Mouse (Mus musculus): ENCODE measurements at regions not wholly inside any gene's neighbourhood (a gene's known extent, or its start where the extent isn't known, plus 50 kb on each side); places are given as distances from the start of the nearest gene placed in this dataset.

DNA sequence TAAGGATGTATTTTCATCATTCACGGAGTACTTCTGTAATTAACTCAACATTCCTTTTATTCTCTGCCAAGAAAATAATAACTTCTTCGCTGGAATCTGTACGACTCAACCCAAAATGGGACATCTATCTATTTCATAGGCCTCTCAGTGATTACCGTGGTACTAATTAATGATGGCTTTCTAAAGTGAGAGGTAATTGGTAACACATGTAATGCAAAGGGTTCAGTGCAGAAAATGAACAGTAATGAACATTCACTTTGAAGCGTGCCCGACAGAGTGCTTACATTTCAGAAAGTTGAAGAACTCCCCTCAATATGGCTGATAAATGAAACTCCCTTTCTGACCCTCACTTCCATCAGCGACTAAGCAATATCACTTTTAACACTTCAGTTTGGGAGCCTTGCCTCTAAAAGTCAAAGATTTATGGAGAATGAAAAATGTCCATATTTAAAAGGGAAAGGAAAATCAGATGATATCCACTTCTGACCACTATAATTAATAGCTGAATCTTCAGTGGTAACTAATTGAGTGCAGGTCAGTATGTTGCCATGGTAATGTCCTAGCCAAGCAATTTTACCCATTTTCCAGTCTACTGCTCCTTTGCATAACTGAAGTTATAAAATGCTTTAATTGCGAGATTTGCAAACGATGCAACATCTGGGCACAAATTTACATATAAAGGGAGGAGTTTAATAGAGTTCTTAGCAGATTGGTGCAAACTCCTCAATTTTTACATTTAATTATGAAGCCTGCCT is 373.9 kb upstream of the Robo2 start:
- no peak overlapping the region for H3K27ac ChIP-seq (ENCODE audit: control insufficient read depth, insufficient read depth, low read depth, low read length)
- H3K4me1 ChIP-seq (ENCODE audit: control insufficient read depth, insufficient read depth, low read length) = no peaks in the 10 kb centered on the region
- no peaks in the 10 kb centered on the region for H3K36me3 ChIP-seq (ENCODE audit: control insufficient read depth, insufficient read depth, low read length)
- no peak for TF ChIP-seq CTCF (IDR thresholded peaks at IDR 0.05; ENCODE audit: control insufficient read depth, insufficient read depth, insufficient replicate concordance, low read depth, low read length)
- TF ChIP-seq POLR2A (IDR thresholded peaks at IDR 0.05; ENCODE audit: control insufficient read depth, low read depth, low read length) = no peak
- no peaks in the 10 kb centered on the region for H3K27me3 ChIP-seq (ENCODE audit: control insufficient read depth, insufficient read depth, low read length)
- no peak overlapping the region for H3K4me3 ChIP-seq (ENCODE audit: control insufficient read depth, low read depth, low read length)

DNA sequence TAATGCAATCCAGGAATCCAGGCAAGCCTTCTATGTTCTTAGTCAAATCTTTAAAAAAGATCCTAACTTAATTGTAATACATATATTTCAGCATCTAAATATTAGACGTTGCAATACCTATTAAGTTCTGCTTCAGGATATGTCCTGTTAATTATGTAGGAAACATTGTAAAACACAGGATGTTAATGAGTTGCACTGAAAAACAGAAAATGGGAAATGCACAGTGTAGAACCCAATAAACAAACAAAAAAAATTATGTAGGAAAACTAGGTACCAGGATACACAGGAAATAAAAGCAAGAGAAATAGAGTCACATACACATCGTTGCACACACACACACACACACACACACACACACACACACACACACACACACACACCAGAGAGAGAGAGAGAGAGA is 368.8 kb upstream of the Robo2 start:
- Histone ChIP-seq H3K36me3 (ENCODE audit: control insufficient read depth, insufficient read depth, low read length) (no peaks in the 10 kb centered on the region), H3K4me3 (ENCODE audit: control insufficient read depth, low read depth, low read length) (no peak overlapping the region), H3K4me1 (ENCODE audit: control insufficient read depth, insufficient read depth, low read length) (no peaks in the 10 kb centered on the region), H3K27ac (ENCODE audit: control insufficient read depth, insufficient read depth, low read depth, low read length) (no peak overlapping the region), H3K27me3 (ENCODE audit: control insufficient read depth, insufficient read depth, low read length) (no peaks in the 10 kb centered on the region)
- TF ChIP-seq CTCF (IDR thresholded peaks at IDR 0.05; ENCODE audit: control insufficient read depth, insufficient read depth, insufficient replicate concordance, low read depth, low read length) (no peak), POLR2A (IDR thresholded peaks at IDR 0.05; ENCODE audit: control insufficient read depth, low read depth, low read length) (no peak)

- no peak overlapping the region for H3K27ac ChIP-seq (ENCODE audit: control insufficient read depth, insufficient read depth, low read depth, low read length)
- no peak overlapping the region for H3K4me3 ChIP-seq (ENCODE audit: control insufficient read depth, low read depth, low read length)
- TF ChIP-seq POLR2A (IDR thresholded peaks at IDR 0.05; ENCODE audit: control insufficient read depth, low read depth, low read length) (no peak), CTCF (IDR thresholded peaks at IDR 0.05; ENCODE audit: control insufficient read depth, insufficient read depth, insufficient replicate concordance, low read depth, low read length) (no peak)
- no peaks in the 10 kb centered on the region for H3K4me1 ChIP-seq (ENCODE audit: control insufficient read depth, insufficient read depth, low read length)
- H3K27me3 ChIP-seq (ENCODE audit: control insufficient read depth, insufficient read depth, low read length) = no peaks in the 10 kb centered on the region
- H3K36me3 ChIP-seq (ENCODE audit: control insufficient read depth, insufficient read depth, low read length) = no peaks in the 10 kb centered on the region
These were observed 356.6 kb upstream of the Robo2 start for GRCm38 (mm10) chr16:74768264-74768663.

GRCm38 (mm10) chr16:74756720-74757345 is 345.2 kb upstream of the Robo2 start:
- Histone ChIP-seq H3K27ac (ENCODE audit: control insufficient read depth, insufficient read depth, low read depth, low read length) (no peak overlapping the region), H3K4me3 (ENCODE audit: control insufficient read depth, low read depth, low read length) (no peak overlapping the region), H3K36me3 (ENCODE audit: control insufficient read depth, insufficient read depth, low read length) (no peaks in the 10 kb centered on the region), H3K4me1 (ENCODE audit: control insufficient read depth, insufficient read depth, low read length) (no peaks in the 10 kb centered on the region), H3K27me3 (ENCODE audit: control insufficient read depth, insufficient read depth, low read length) (no peaks in the 10 kb centered on the region)
- no peak for TF ChIP-seq POLR2A (IDR thresholded peaks at IDR 0.05; ENCODE audit: control insufficient read depth, low read depth, low read length)
- no peak for TF ChIP-seq CTCF (IDR thresholded peaks at IDR 0.05; ENCODE audit: control insufficient read depth, insufficient read depth, insufficient replicate concordance, low read depth, low read length)

DNA sequence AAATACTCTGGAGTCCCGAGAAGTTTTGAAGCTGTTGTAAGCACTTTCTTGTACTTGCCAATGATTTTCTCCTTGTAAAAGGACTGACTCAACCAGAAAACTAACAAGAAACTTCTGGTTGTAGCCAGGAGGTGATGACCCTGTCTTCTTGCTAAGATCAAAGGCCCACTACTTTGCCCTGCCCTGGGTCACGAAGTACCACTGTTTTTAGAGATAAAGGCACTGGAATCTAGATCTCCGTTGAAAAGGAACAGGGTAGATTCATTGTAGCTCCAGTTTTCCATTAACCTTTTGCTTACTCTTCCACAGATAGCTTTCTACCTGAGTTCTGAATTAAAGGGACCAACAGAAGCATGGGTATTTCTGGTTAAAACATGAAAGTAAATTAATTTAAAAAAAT is 339.3 kb upstream of the Robo2 start:
- no peaks in the 10 kb centered on the region for H3K36me3 ChIP-seq (ENCODE audit: control insufficient read depth, insufficient read depth, low read length)
- H3K4me1 ChIP-seq (ENCODE audit: control insufficient read depth, insufficient read depth, low read length) = no peaks in the 10 kb centered on the region
- H3K4me3 ChIP-seq (ENCODE audit: control insufficient read depth, low read depth, low read length) = no peak overlapping the region
- no peak overlapping the region for H3K27ac ChIP-seq (ENCODE audit: control insufficient read depth, insufficient read depth, low read depth, low read length)
- no peaks in the 10 kb centered on the region for H3K27me3 ChIP-seq (ENCODE audit: control insufficient read depth, insufficient read depth, low read length)
- TF ChIP-seq POLR2A (IDR thresholded peaks at IDR 0.05; ENCODE audit: control insufficient read depth, low read depth, low read length) = no peak
- no peak for TF ChIP-seq CTCF (IDR thresholded peaks at IDR 0.05; ENCODE audit: control insufficient read depth, insufficient read depth, insufficient replicate concordance, low read depth, low read length)

DNA sequence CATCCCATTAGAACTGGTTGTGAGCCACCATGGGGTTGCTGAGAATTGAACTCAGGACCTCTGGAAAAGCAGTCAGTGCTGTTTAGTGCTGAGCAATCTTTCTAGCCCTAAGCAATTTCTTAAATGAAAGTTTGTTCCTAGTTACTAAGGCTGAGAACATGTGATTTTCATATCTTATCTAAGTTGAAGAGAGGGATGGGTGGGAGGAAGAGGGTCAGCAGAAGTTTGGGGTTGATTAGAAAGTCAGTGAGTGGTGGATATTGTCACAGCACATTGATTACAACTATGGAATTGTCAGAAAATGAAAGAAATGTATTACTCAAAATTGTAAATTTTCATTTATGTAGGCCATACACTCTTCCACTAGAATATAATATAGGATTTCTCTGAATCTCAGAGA is 337.4 kb upstream of the Robo2 start:
- Histone ChIP-seq H3K27ac (ENCODE audit: control insufficient read depth, insufficient read depth, low read depth, low read length) (no peak overlapping the region), H3K36me3 (ENCODE audit: control insufficient read depth, insufficient read depth, low read length) (no peaks in the 10 kb centered on the region), H3K4me1 (ENCODE audit: control insufficient read depth, insufficient read depth, low read length) (no peaks in the 10 kb centered on the region), H3K4me3 (ENCODE audit: control insufficient read depth, low read depth, low read length) (no peak overlapping the region), H3K27me3 (ENCODE audit: control insufficient read depth, insufficient read depth, low read length) (no peaks in the 10 kb centered on the region)
- TF ChIP-seq CTCF (IDR thresholded peaks at IDR 0.05; ENCODE audit: control insufficient read depth, insufficient read depth, insufficient replicate concordance, low read depth, low read length) (no peak), POLR2A (IDR thresholded peaks at IDR 0.05; ENCODE audit: control insufficient read depth, low read depth, low read length) (no peak)

GRCm38 (mm10) chr16:74743512-74743911 is 331.9 kb upstream of the Robo2 start:
- TF ChIP-seq CTCF (IDR thresholded peaks at IDR 0.05; ENCODE audit: control insufficient read depth, insufficient read depth, insufficient replicate concordance, low read depth, low read length) (no peak), POLR2A (IDR thresholded peaks at IDR 0.05; ENCODE audit: control insufficient read depth, low read depth, low read length) (no peak)
- Histone ChIP-seq H3K4me1 (ENCODE audit: control insufficient read depth, insufficient read depth, low read length) (no peaks in the 10 kb centered on the region), H3K36me3 (ENCODE audit: control insufficient read depth, insufficient read depth, low read length) (no peaks in the 10 kb centered on the region), H3K27me3 (ENCODE audit: control insufficient read depth, insufficient read depth, low read length) (no peaks in the 10 kb centered on the region), H3K4me3 (ENCODE audit: control insufficient read depth, low read depth, low read length) (no peak overlapping the region), H3K27ac (ENCODE audit: control insufficient read depth, insufficient read depth, low read depth, low read length) (no peak overlapping the region)

All from testis, adult 2 months (tissue).